Mouse (Mus musculus): ENCODE measurements at regions not wholly inside any gene's neighbourhood (a gene's known extent, or its start where the extent isn't known, plus 50 kb on each side); places are given as distances from the start of the nearest gene placed in this dataset.

DNA sequence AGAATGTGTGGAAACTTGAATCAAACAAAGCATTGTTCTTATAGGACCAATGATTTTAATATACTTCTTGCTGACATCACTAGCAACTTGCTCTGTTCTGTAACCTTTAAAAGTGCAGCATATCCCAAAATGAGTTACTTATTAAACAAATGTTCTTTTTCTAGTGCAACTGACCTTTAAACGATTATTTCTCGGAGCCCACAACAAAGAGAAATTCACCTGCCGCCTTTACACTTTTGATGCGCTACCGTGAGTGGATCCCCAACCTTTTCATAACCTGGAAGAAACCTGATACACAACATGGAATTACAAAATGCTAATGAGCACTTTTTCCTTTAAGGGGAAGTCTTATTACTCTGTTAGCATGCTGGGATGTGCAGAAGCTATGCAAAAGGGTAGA lies 191.7 kb upstream of the Adgrl2 start:
- Histone ChIP-seq H3K4me1 (replicated peaks; ENCODE audit: control insufficient read depth, insufficient read depth, low read length) (peaks cover 5% of the 10 kb centered on the region; the same call in 1 of the 2 replicates), H3K36me3 (ENCODE audit: control insufficient read depth, insufficient read depth, low read length) (no peaks in the 10 kb centered on the region), H3K27ac (ENCODE audit: low read depth, low read length) (no peak overlapping the region), H3K27me3 (replicated peaks; ENCODE audit: control insufficient read depth, insufficient read depth, low read length) (no peaks in the 10 kb centered on the region), H3K4me3 (ENCODE audit: low read depth, low read length) (no peak overlapping the region), H3K4me2 (no peak overlapping the region), H3K9ac (ENCODE audit: low read depth, low read length) (no peak overlapping the region), H3K9me3 (ENCODE audit: control insufficient read depth, low read length) (no peaks in the 10 kb centered on the region)
- no peak for ATAC-seq (replicated peaks; ENCODE audit: low FRiP score)
- WGBS: 83% methylated on average over 5 of the region's 5 CpGs
- DNase-seq (ENCODE audit: low spot score): no peak

DNA sequence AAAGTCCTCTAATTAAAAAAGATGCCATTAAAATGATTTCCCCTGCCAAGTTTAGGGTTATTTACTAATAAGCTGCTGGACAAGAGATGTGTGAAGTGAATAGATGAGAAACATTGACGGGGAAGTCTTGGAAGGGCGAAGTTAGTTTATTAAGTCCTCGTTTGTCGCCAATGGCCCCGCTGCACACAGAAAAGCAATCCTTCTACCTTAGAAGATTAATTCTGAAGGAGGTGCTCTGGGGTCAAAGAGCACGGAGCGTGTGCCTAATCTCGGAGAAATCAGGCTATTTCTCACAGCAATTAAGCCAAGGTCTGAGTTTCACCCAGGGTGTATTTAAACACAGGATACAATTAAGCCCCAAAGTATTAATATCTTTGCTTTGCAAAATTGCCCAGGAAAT lies 189.8 kb upstream of the Adgrl2 start:
- Histone ChIP-seq H3K9ac (ENCODE audit: low read depth, low read length) (no peak overlapping the region), H3K4me1 (replicated peaks; ENCODE audit: control insufficient read depth, insufficient read depth, low read length) (peaks cover 6% of the 10 kb centered on the region; the same call in 1 of the 2 replicates), H3K9me3 (ENCODE audit: control insufficient read depth, low read length) (no peaks in the 10 kb centered on the region), H3K4me2 (no peak overlapping the region), H3K4me3 (ENCODE audit: low read depth, low read length) (no peak overlapping the region), H3K36me3 (ENCODE audit: control insufficient read depth, insufficient read depth, low read length) (no peaks in the 10 kb centered on the region), H3K27ac (ENCODE audit: low read depth, low read length) (no peak overlapping the region), H3K27me3 (replicated peaks; ENCODE audit: control insufficient read depth, insufficient read depth, low read length) (no peaks in the 10 kb centered on the region)
- 74% methylated on average over 8 of the region's 8 CpGs for WGBS
- ATAC-seq (replicated peaks; ENCODE audit: low FRiP score): no peak
- DNase-seq (ENCODE audit: low spot score): no peak

DNA sequence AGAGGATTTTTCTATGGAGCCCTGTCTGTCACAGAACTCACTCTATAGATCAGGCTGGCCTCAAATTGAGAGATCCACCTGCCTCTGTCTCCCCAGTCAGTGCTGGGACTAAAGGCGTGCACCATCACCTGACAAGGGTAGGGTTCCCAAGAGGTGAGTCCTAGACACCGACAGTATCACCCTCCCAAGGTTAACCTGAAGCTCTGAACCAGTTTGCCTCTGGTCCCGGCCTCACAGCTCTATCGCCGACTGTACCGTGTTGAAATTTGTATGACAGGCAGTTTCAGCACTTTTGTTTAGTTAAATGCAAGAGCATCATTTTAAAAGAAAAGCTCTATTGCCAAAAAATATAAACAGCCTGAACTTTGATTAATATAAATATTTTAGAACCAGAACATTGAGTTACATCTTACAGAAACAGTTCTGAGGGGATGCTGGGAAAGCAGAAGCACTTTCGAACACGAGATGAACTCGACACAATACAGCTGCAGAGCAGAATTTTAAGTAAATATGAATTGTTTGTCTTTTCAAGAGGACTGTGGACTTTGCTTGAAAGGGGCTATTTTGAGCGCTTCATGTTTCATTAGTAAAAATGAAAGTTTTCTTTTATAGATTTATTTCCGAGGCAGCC lies 189.2 kb upstream of the Adgrl2 start:
- DNase-seq (ENCODE audit: low spot score) (no peak), ATAC-seq (replicated peaks; ENCODE audit: low FRiP score) (no peak)
- WGBS: 79% methylated on average over 11 of the region's 11 CpGs
- H3K4me3 ChIP-seq (ENCODE audit: low read depth, low read length): no peak overlapping the region
- no peak overlapping the region for H3K9ac ChIP-seq (ENCODE audit: low read depth, low read length)
- peaks cover 8% of the 10 kb centered on the region; the same call in 1 of the 2 replicates for H3K4me1 ChIP-seq (replicated peaks; ENCODE audit: control insufficient read depth, insufficient read depth, low read length)
- no peaks in the 10 kb centered on the region for H3K36me3 ChIP-seq (ENCODE audit: control insufficient read depth, insufficient read depth, low read length)
- no peaks in the 10 kb centered on the region for H3K9me3 ChIP-seq (ENCODE audit: control insufficient read depth, low read length)
- H3K27me3 ChIP-seq (replicated peaks; ENCODE audit: control insufficient read depth, insufficient read depth, low read length): no peaks in the 10 kb centered on the region
- no peak overlapping the region for H3K4me2 ChIP-seq
- H3K27ac ChIP-seq (ENCODE audit: low read depth, low read length): no peak overlapping the region

DNA sequence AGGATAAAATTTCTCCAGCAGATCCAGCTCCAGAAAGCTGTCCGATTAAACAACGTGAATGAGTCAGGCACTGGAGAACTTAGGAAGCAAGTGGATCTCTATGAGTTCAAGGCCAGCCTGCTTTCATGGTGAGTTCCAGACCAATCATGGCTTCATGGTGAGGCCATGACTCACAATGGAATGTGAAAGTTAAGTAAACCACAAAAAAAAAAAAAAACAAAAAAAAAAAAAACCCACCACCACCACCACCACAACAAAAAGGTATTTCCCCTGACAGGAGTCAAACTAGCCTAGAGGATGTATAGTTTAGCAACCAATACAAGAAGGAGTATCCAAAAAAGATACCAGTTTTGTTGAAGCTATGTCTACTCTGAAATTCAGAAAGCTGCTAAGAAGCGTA lies 188.5 kb upstream of the Adgrl2 start:
- no peak overlapping the region for H3K9ac ChIP-seq (ENCODE audit: low read depth, low read length)
- H3K9me3 ChIP-seq (ENCODE audit: control insufficient read depth, low read length): no peaks in the 10 kb centered on the region
- DNase-seq (ENCODE audit: low spot score): no peak
- no peaks in the 10 kb centered on the region for H3K27me3 ChIP-seq (replicated peaks; ENCODE audit: control insufficient read depth, insufficient read depth, low read length)
- peaks cover 3% of the 10 kb centered on the region; the same call in 1 of the 2 replicates for H3K4me1 ChIP-seq (replicated peaks; ENCODE audit: control insufficient read depth, insufficient read depth, low read length)
- ATAC-seq (replicated peaks; ENCODE audit: low FRiP score): no peak
- WGBS: 93% methylated on average over 3 of the region's 3 CpGs
- H3K4me3 ChIP-seq (ENCODE audit: low read depth, low read length): no peak overlapping the region
- no peak overlapping the region for H3K27ac ChIP-seq (ENCODE audit: low read depth, low read length)
- H3K4me2 ChIP-seq: no peak overlapping the region
- H3K36me3 ChIP-seq (ENCODE audit: control insufficient read depth, insufficient read depth, low read length): no peaks in the 10 kb centered on the region

DNA sequence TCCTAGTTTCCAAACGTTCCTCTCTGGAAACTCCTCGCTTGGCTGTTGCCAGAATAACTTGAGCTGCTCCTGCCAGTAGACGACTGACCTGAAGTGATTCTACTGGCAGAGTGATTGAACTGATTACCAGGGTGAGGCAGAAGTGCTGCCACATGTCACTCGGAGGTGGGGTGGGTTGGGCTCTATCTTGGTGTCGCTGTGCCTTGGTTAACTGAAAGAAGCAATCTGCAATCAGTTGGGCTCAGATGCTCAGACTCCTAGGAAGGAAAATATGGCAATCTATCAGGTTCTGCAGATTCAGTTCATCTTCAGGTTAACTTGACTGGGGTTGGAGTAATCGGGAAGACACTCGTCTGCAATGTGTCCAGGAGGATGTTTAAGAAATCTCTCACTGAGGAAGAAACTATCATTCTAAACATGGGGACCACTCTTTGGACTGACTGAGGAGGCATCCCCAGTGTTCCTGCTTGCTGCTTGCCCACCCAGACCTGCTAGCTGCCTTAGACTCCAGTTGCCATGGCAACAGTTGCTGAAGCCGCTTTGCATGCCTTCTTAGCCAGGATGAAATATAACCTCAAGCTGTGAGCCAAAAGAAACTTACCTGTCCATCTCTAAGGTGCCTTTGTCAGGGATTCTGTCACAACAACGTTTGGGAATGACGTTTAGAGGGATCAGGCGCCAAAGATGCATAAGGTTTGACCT lies 184.5 kb upstream of the Adgrl2 start:
- Histone ChIP-seq H3K9me3 (ENCODE audit: control insufficient read depth, low read length) (no peaks in the 10 kb centered on the region), H3K27me3 (replicated peaks; ENCODE audit: control insufficient read depth, insufficient read depth, low read length) (no peaks in the 10 kb centered on the region), H3K27ac (ENCODE audit: low read depth, low read length) (no peak overlapping the region), H3K9ac (ENCODE audit: low read depth, low read length) (no peak overlapping the region), H3K36me3 (ENCODE audit: control insufficient read depth, insufficient read depth, low read length) (no peaks in the 10 kb centered on the region), H3K4me2 (no peak overlapping the region), H3K4me3 (ENCODE audit: low read depth, low read length) (no peak overlapping the region), H3K4me1 (replicated peaks; ENCODE audit: control insufficient read depth, insufficient read depth, low read length) (peaks cover 3% of the 10 kb centered on the region; the same call in 1 of the 2 replicates)
- no peak for DNase-seq (ENCODE audit: low spot score)
- ATAC-seq (replicated peaks; ENCODE audit: low FRiP score): no peak; the same call in 1 of the 2 replicates
- 48% methylated on average over 11 of the region's 11 CpGs for WGBS

DNA sequence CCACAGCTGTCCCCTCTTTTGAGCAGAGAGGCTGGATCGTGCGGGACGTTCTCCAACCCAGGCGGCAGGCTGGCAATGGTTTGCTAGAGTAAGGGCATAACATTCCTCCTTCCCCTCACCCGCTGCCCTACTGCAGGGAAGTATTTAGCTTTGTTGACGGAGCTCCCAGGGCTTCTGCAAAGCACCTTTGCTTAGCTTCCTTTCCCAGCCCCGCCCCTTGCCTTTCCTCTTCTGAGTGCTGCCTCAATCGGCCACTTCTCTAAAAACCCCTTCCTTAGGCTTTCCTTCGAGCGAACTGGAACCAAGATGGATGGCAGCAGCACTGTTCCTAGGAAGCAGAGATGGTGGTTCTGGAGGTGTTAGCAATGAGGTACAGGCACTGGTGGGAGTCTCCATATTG lies 183.2 kb upstream of the Adgrl2 start:
- no peaks in the 10 kb centered on the region for H3K9me3 ChIP-seq (ENCODE audit: control insufficient read depth, low read length)
- ATAC-seq (replicated peaks; ENCODE audit: low FRiP score) (no peak), DNase-seq (ENCODE audit: low spot score) (no peak)
- no peak overlapping the region for H3K9ac ChIP-seq (ENCODE audit: low read depth, low read length)
- no peaks in the 10 kb centered on the region for H3K27me3 ChIP-seq (replicated peaks; ENCODE audit: control insufficient read depth, insufficient read depth, low read length)
- WGBS: 21% methylated on average over 10 of the region's 10 CpGs
- no peaks in the 10 kb centered on the region for H3K36me3 ChIP-seq (ENCODE audit: control insufficient read depth, insufficient read depth, low read length)
- H3K4me1 ChIP-seq (replicated peaks; ENCODE audit: control insufficient read depth, insufficient read depth, low read length): peaks cover 6% of the 10 kb centered on the region; the same call in 1 of the 2 replicates
- H3K4me3 ChIP-seq (ENCODE audit: low read depth, low read length): no peak overlapping the region
- no peak overlapping the region for H3K27ac ChIP-seq (ENCODE audit: low read depth, low read length)
- peak overlapping the region; percentile 28 for H3K4me2 ChIP-seq

DNA sequence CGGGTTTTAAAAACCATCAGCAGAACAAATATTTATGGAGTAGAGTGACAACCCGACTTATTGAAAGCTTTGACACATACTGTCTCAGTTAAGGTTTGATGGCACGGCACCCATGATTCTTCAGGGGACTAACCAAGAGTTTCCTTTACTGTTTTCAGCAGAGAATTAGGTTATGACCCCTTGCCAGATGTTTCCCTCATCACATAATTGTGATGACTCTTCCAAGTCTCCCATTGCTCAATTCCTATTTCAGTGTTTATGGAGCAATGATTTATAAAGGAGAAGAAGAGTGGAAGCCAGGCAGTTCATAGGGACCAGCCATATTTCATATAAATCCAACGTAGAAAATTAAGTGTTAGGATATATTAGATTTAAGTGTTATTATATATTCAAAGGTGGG lies 181.4 kb upstream of the Adgrl2 start:
- Histone ChIP-seq H3K4me2 (no peak overlapping the region), H3K4me3 (ENCODE audit: low read depth, low read length) (no peak overlapping the region), H3K9me3 (ENCODE audit: control insufficient read depth, low read length) (no peaks in the 10 kb centered on the region), H3K27me3 (replicated peaks; ENCODE audit: control insufficient read depth, insufficient read depth, low read length) (no peaks in the 10 kb centered on the region), H3K4me1 (replicated peaks; ENCODE audit: control insufficient read depth, insufficient read depth, low read length) (peaks cover 6% of the 10 kb centered on the region; the same call in 1 of the 2 replicates), H3K27ac (ENCODE audit: low read depth, low read length) (no peak overlapping the region), H3K9ac (ENCODE audit: low read depth, low read length) (no peak overlapping the region), H3K36me3 (ENCODE audit: control insufficient read depth, insufficient read depth, low read length) (no peaks in the 10 kb centered on the region)
- ATAC-seq (replicated peaks; ENCODE audit: low FRiP score) (no peak), DNase-seq (ENCODE audit: low spot score) (no peak)
- WGBS: 78% methylated on average over 4 of the region's 4 CpGs

DNA sequence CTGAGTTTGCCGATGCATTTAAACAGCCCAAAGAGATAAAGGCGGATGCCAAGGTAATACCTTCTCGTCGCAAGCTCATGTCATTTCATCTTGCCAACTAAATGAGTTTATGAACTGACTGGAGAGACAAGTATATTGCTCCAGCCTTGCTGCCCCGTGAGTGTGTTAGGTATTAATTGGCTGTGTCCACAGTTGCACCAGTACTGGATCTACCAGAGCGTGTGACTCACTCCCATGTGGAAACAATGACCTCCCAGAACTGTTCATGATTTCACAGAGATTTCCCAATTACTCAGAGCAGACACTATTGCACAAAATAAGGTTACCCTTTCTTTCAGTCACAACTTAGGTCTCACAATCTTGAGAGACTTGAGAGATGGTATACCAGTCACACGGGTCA lies 179.8 kb upstream of the Adgrl2 start:
- peaks cover 6% of the 10 kb centered on the region; the same call in 1 of the 2 replicates for H3K4me1 ChIP-seq (replicated peaks; ENCODE audit: control insufficient read depth, insufficient read depth, low read length)
- ATAC-seq (replicated peaks; ENCODE audit: low FRiP score): no peak
- H3K4me3 ChIP-seq (ENCODE audit: low read depth, low read length): no peak overlapping the region
- WGBS: 82% methylated on average over 7 of the region's 7 CpGs
- no peaks in the 10 kb centered on the region for H3K36me3 ChIP-seq (ENCODE audit: control insufficient read depth, insufficient read depth, low read length)
- H3K27ac ChIP-seq (ENCODE audit: low read depth, low read length): no peak overlapping the region
- DNase-seq (ENCODE audit: low spot score): no peak
- no peaks in the 10 kb centered on the region for H3K9me3 ChIP-seq (ENCODE audit: control insufficient read depth, low read length)
- no peaks in the 10 kb centered on the region for H3K27me3 ChIP-seq (replicated peaks; ENCODE audit: control insufficient read depth, insufficient read depth, low read length)
- no peak overlapping the region for H3K9ac ChIP-seq (ENCODE audit: low read depth, low read length)
- H3K4me2 ChIP-seq: no peak overlapping the region

DNA sequence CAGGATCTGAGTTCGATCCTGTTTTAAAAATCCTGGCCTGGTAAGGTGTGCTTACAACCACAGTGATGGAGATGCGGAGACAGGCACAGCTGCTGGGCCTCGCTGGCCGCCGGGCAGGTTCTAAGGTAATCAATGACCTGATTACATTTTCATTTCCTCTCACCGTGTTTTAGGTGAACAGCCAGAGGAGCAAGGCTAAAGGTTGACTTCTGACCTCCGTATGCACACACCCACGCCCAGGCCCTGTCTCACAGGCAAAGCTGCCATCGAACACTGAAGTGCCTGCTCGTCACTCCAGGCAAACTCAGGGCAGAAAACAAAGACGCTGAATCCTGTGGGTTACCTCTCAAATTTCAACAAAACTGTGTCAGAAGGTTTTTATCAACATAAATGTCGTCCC lies 179.1 kb upstream of the Adgrl2 start:
- Histone ChIP-seq H3K4me1 (replicated peaks; ENCODE audit: control insufficient read depth, insufficient read depth, low read length) (peaks cover 3% of the 10 kb centered on the region; the same call in 1 of the 2 replicates), H3K27me3 (replicated peaks; ENCODE audit: control insufficient read depth, insufficient read depth, low read length) (no peaks in the 10 kb centered on the region), H3K9ac (ENCODE audit: low read depth, low read length) (no peak overlapping the region), H3K9me3 (ENCODE audit: control insufficient read depth, low read length) (no peaks in the 10 kb centered on the region), H3K4me2 (no peak overlapping the region), H3K27ac (ENCODE audit: low read depth, low read length) (no peak overlapping the region), H3K36me3 (ENCODE audit: control insufficient read depth, insufficient read depth, low read length) (no peaks in the 10 kb centered on the region), H3K4me3 (ENCODE audit: low read depth, low read length) (no peak overlapping the region)
- WGBS: 65% methylated on average over 12 of the region's 12 CpGs
- ATAC-seq (replicated peaks; ENCODE audit: low FRiP score) (peak; percentile 26; the same call in 1 of the 2 replicates), DNase-seq (ENCODE audit: low spot score) (no peak)
